Mouse (Mus musculus) T-helper 1 cell (primary cell): ENCODE measurements at regions not wholly inside any gene's neighbourhood (a gene's known extent, or its start where the extent isn't known, plus 50 kb on each side); places are given as distances from the start of the nearest gene placed in this dataset.

ENCODE experiments used
- in situ Hi-C: fragments of 300-600 bp; cut with MboI, MseI; formaldehyde crosslinking; loops from one replicate; pipeline ENCODE4 v1.15.1; 2025; ENCODE audit warnings: high pct_unique_total_duplicates

DNA sequence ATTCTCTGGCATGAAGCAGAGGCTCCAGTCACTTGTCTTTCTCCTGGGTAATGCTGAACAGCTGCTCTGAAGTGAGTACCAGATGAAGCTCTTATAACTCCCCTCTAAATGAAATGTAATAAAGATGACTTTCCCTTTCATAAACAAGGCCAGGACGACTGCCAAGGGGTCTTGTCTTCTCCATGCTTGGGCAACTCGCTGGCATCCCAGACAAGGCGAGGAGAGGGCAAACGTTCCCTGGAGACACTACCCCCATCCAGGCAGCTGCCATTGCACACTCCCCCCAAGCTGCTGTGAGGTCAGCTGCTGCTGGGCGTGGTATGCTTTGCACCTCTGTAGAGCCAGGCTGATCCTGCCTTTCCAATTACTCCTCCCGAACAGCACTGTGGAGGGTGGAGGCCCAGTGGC is 63.1 kb upstream of the Cxcl12 start:
- in situ Hi-C loops: no loop called here

DNA sequence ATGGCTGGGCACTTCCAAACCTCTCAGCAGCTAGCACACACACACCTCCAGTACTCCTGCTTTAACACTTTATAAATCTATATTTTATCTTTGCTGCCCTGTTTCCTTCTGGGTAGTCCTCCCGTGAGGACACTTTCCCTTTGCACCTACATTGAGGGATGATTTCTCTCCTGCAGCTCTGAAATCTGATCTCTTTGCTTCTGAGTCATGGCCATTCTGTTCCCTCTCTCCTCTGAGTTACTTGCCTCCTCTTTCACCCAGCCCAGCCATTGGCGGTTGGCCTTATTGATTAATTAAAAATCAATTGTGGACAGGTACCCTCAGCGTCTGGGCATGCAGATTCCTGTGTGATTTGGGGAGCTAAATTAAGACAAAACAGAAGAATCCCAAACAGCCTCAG is 58.0 kb upstream of the Cxcl12 start:
- in situ Hi-C loops: no loop called here

DNA sequence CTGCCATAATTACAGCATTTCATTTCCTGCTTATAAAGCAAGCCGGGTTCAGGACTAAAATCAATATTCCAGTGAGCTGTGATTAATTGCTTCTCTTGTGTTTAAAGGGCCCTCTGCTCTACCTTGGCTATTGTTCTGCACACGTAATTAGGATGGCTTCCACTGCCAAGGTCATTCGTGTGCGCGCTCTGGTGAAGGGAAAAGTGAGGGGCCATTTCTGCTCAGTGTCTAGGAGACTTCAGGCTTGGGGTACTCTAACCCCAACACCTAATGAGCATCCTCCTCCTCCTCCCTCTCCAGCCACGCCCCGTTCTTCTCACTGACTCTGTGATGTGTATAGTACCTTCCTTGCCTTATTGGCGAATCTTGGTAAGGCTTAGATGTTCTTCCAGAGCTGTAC is 53.5 kb upstream of the Cxcl12 start:
- in situ Hi-C loops: no loop called here

DNA sequence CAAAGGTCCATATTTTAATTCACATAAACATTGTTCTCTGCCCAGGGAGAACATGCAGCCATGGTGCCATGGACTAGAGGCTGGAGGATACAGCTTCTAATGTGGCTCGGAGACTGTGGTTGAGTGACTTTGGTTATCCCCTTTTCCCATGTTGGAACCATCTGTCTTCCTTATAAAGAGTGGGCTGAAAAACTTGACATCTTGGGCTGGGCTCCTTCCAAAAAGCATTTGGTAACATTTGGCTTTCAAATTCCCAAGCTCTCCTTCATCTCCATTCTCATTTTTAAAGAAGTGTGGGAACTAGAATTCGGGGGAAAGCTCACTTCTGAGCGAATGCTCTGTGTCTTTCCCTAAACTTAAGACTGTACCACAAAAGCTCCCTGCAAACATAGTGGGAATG is 50.3 kb upstream of the Cxcl12 start:
- in situ Hi-C loops: no loop called here
